Mouse (Mus musculus): ENCODE data around the gene Mob4.

GRCm38 (mm10) chr1:55161895-55162294, 30.9 kb downstream of the Mob4 start:
- TF ChIP-seq CTCF (conservative IDR thresholded peaks at IDR 0.05; ENCODE audit: insufficient read depth, insufficient read length, low read depth, low read length) (peak; percentile 61), POLR2A (IDR thresholded peaks at IDR 0.05; ENCODE audit: low read depth, low read length) (no peak)

Data from kidney, adult 2 months (tissue).